Mouse (Mus musculus): ENCODE measurements at regions not wholly inside any gene's neighbourhood (a gene's known extent, or its start where the extent isn't known, plus 50 kb on each side); places are given as distances from the start of the nearest gene placed in this dataset.

GRCm38 (mm10) chr3:154440899-154441298 is 110.4 kb upstream of the Lhx8 start:
- TF ChIP-seq CTCF (IDR thresholded peaks at IDR 0.05): no peak
- Histone ChIP-seq H3K27ac (no peak overlapping the region), H3K4me3 (no peak overlapping the region)
- intact Hi-C loops (cut with DNase I): no loop called here
- DNase-seq (ENCODE audit: extremely low spot score in 1 of 2, low spot score in 2 of 2): no peak

GRCm38 (mm10) chr3:154430856-154431255 is 100.4 kb upstream of the Lhx8 start:
- intact Hi-C loops (cut with DNase I): no loop called here

GRCm38 (mm10) chr3:154429666-154430065 is 99.2 kb upstream of the Lhx8 start:
- Histone ChIP-seq H3K4me3 (no peak overlapping the region), H3K27ac (no peak overlapping the region)
- intact Hi-C loops (cut with DNase I): no loop called here
- TF ChIP-seq CTCF (IDR thresholded peaks at IDR 0.05): no peak
- DNase-seq (ENCODE audit: extremely low spot score in 1 of 2, low spot score in 2 of 2): no peak

More at GRCm38 (mm10) chr3:154430856-154431255, 100.4 kb upstream of the Lhx8 start:
- no peak for TF ChIP-seq CTCF (IDR thresholded peaks at IDR 0.05)
- Histone ChIP-seq H3K4me3 (no peak overlapping the region), H3K27ac (no peak overlapping the region)
- DNase-seq (ENCODE audit: extremely low spot score in 1 of 2, low spot score in 2 of 2): no peak

DNA sequence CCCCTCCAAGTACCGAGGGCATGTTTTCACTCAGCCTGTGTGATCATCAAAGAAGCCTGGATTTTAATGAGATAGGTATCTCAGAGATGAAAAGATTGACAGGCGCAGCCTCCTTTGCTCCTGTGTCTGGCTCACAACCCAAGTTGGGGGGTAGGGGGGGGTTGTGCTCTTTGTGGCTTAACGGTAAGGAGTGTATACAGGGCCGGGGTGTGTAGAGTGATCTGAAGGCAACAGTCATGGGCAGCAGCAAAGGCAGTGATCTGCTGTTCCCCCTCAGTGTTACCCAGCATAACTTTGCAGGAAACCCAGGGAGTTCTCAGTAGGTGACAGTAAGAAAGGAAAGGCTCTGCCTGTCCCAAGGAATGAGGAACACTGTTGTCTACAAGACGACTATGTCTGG is 94.1 kb upstream of the Lhx8 start:
- intact Hi-C loops (cut with DNase I): no loop called here
- TF ChIP-seq CTCF (IDR thresholded peaks at IDR 0.05): no peak
- no peak overlapping the region for H3K4me3 ChIP-seq
- DNase-seq (ENCODE audit: extremely low spot score in 1 of 2, low spot score in 2 of 2): no peak
- H3K27ac ChIP-seq: no peak overlapping the region

- intact Hi-C loops (cut with DNase I): no loop called here
- no peak for DNase-seq (ENCODE audit: extremely low spot score in 1 of 2, low spot score in 2 of 2)
- no peak for TF ChIP-seq CTCF (IDR thresholded peaks at IDR 0.05)
- H3K27ac ChIP-seq: no peak overlapping the region
- no peak overlapping the region for H3K4me3 ChIP-seq
Measured at GRCm38 (mm10) chr3:154421461-154421950, 91.0 kb upstream of the Lhx8 start.

- intact Hi-C loops (cut with DNase I): no loop called here
- no peak for DNase-seq (ENCODE audit: extremely low spot score in 1 of 2, low spot score in 2 of 2)
- Histone ChIP-seq H3K27ac (no peak overlapping the region), H3K4me3 (no peak overlapping the region)
- no peak for TF ChIP-seq CTCF (IDR thresholded peaks at IDR 0.05)
Measured at GRCm38 (mm10) chr3:154418177-154418832, 87.8 kb upstream of the Lhx8 start.

DNA sequence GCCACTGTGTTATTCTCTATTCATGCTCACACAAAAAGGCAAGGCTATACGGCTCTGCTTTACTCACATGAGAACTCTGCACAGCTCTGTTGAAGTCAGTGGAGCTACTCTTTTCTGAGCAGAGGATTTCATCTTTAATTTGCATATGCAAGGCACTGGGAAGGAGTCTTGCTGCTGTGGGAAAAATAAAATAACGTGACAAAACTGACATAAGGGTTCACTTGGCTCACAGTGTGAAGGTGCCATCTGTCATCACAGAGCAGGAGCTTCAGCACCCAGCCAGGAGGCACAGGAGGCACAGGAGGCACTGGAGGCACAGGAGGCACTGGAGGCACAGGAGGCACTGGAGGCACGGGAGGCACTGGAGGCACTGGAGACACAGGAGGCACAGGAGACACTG is 83.9 kb upstream of the Lhx8 start:
- no peak for DNase-seq (ENCODE audit: extremely low spot score in 1 of 2, low spot score in 2 of 2)
- intact Hi-C loops (cut with DNase I): no loop called here
- Histone ChIP-seq H3K4me3 (no peak overlapping the region), H3K27ac (no peak overlapping the region)
- no peak for TF ChIP-seq CTCF (IDR thresholded peaks at IDR 0.05)

GRCm38 (mm10) chr3:154410292-154410691 is 79.8 kb upstream of the Lhx8 start:
- DNase-seq (ENCODE audit: extremely low spot score in 1 of 2, low spot score in 2 of 2): no peak
- no peak overlapping the region for H3K4me3 ChIP-seq
- no peak overlapping the region for H3K27ac ChIP-seq
- intact Hi-C loops (cut with DNase I): no loop called here
- no peak for TF ChIP-seq CTCF (IDR thresholded peaks at IDR 0.05)

DNA sequence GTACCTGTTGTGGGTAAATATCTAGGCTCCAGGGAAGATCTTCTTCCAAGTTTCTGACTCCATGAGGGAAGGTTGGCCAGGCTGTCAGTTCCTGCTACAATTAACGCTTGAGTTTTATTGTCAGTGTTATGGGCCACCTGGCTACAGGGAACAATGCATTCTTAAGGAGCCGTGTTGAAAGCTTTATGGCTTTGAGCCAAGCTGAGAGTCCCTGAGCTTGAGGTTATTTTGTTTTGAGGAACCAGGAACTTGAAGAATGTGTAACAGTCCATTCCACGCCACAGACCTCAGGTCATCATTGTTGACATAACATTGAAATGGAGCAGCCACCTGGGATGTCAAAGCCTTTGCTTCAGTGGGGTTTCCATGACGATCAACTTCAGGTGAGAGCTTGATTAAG is 71.6 kb upstream of the Lhx8 start:
- TF ChIP-seq CTCF (IDR thresholded peaks at IDR 0.05): no peak
- Histone ChIP-seq H3K4me3 (no peak overlapping the region), H3K27ac (no peak overlapping the region)
- intact Hi-C loops (cut with DNase I): no loop called here
- DNase-seq (ENCODE audit: extremely low spot score in 1 of 2, low spot score in 2 of 2): no peak

DNA sequence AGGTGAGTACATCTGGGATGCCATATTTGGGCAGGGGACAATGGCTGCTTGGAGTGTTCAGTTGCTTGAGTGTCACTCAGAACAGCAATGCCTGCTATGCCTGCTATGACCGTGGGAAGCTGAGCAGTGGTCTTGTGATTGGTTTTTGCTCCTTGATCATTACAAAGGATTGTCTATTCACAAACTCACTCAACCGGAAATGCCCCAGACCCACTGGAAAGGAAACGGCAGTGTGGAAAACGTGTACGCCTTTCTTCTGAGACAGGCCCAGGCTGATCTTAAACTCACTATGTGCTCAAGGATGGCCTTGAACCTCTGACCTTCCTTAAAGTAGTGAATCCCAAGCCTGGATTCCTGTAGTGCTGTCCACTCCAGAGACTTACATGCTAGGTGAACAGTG is 63.2 kb upstream of the Lhx8 start:
- H3K27ac ChIP-seq: no peak overlapping the region
- H3K4me3 ChIP-seq: no peak overlapping the region
- intact Hi-C loops (cut with DNase I): no loop called here
- no peak for DNase-seq (ENCODE audit: extremely low spot score in 1 of 2, low spot score in 2 of 2)
- TF ChIP-seq CTCF (IDR thresholded peaks at IDR 0.05): no peak

DNA sequence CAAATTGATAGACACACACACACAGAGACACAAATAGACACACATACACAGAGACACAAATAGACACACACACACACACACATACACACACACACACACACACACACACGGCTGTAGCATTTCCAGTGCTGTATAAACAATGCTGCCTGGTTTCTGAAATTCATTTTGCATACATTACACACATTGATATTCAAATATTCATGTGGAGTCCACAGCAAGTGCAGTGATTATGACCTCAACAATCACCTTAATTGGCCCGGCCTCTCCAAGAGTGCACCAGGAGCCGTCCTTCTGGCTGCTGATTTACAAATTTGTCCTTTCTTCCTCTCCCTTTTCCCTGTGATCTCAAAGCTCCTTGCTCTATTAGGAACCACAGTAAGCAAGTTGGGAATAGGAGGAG is 61.2 kb upstream of the Lhx8 start:
- intact Hi-C loops (cut with DNase I): no loop called here
- Histone ChIP-seq H3K4me3 (no peak overlapping the region), H3K27ac (no peak overlapping the region)
- no peak for TF ChIP-seq CTCF (IDR thresholded peaks at IDR 0.05)
- no peak for DNase-seq (ENCODE audit: extremely low spot score in 1 of 2, low spot score in 2 of 2)

DNA sequence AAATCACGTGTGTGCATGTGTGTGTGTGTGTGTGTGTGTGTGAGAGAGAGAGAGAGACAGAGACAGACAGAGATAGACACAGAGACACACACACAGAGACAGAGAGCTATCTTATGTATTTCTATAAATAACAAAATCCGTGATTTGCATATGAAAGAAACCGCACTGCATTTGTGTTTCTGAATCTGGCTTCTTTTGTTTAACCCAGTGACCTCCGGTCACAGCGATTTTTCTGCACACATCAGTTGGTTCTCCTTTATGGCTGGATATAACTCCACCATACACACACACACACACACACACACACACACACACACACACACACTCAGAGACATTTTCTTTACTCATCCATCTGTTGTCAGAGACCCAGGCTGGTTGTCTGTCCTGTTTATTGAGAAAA is 58.2 kb upstream of the Lhx8 start:
- H3K27ac ChIP-seq: no peak overlapping the region
- no peak for DNase-seq (ENCODE audit: extremely low spot score in 1 of 2, low spot score in 2 of 2)
- TF ChIP-seq CTCF (IDR thresholded peaks at IDR 0.05): no peak
- intact Hi-C loops (cut with DNase I): no loop called here
- H3K4me3 ChIP-seq: no peak overlapping the region

DNA sequence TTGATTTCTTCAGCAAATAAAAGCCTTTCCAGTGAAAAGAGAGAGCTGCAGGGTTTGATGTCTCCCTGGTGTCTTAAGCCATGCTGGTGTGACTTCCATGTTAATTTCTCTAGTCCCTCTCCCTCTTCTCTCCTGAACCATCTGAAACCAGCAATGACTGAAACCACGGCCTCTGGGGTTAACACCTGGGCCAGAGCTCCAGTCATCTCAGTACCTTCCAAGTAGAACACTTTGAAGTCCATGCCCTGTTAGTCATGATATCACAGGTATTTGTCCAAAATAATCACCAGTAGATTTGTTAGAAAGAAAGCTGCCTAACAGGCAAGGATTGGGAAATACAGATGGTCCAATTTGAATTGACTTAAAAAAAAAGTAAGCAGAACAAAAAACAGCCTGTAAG is 56.8 kb upstream of the Lhx8 start:
- Histone ChIP-seq H3K4me3 (no peak overlapping the region), H3K27ac (no peak overlapping the region)
- DNase-seq (ENCODE audit: extremely low spot score in 1 of 2, low spot score in 2 of 2): no peak
- intact Hi-C loops (cut with DNase I): no loop called here
- no peak for TF ChIP-seq CTCF (IDR thresholded peaks at IDR 0.05)
